Mouse (Mus musculus): ENCODE measurements around the gene Dlk2. TPM values are rescaled to one million over a fixed set of nuclear protein-coding genes. Genes with fewer than 3 reads are reported as not detected.

Dlk2 gene
- polyA plus RNA-seq, 1 experiment from 2014 or later: 9.0 TPM

- WGBS: 80% methylated on average over 12 of the region's 12 CpGs
- Histone ChIP-seq H3K27ac (replicated peaks) (no peak overlapping the region), H3K4me1 (replicated peaks) (peaks cover 19% of the 10 kb centered on the region), H3K4me2 (no peak overlapping the region), H3K9me3 (no peaks in the 10 kb centered on the region), H3K9ac (no peak overlapping the region), H3K27me3 (peaks cover 29% of the 10 kb centered on the region), H3K4me3 (no peak overlapping the region), H3K36me3 (peaks cover 36% of the 10 kb centered on the region)
- no peak for ATAC-seq (ENCODE audit: low read depth)
Measured at GRCm38 (mm10) chr17:46301892-46302291, 4.7 kb downstream of the Dlk2 start.

- Histone ChIP-seq H3K36me3 (peaks cover 36% of the 10 kb centered on the region), H3K27ac (replicated peaks) (no peak overlapping the region), H3K27me3 (peaks cover 9% of the 10 kb centered on the region), H3K4me1 (replicated peaks) (no peaks in the 10 kb centered on the region), H3K4me3 (no peak overlapping the region), H3K4me2 (no peak overlapping the region), H3K9me3 (no peaks in the 10 kb centered on the region), H3K9ac (no peak overlapping the region)
- no peak for ATAC-seq (ENCODE audit: low read depth)
- WGBS: 89% methylated on average over 9 of the region's 9 CpGs
Measured at GRCm38 (mm10) chr17:46304184-46304583, 7.0 kb downstream of the Dlk2 start.

GRCm38 (mm10) chr17:46306956-46307355 is 9.7 kb downstream of the Dlk2 start:
- Histone ChIP-seq H3K27me3 (no peaks in the 10 kb centered on the region), H3K9ac (no peak overlapping the region), H3K4me1 (replicated peaks) (no peaks in the 10 kb centered on the region), H3K4me2 (no peak overlapping the region), H3K36me3 (peaks cover 39% of the 10 kb centered on the region), H3K27ac (replicated peaks) (no peak overlapping the region), H3K9me3 (no peaks in the 10 kb centered on the region), H3K4me3 (no peak overlapping the region)
- no peak for ATAC-seq (ENCODE audit: low read depth)
- WGBS: 90% methylated on average over 15 of the region's 15 CpGs

GRCm38 (mm10) chr17:46309835-46310234 is 12.6 kb downstream of the Dlk2 start:
- H3K4me2 ChIP-seq: no peak overlapping the region
- H3K4me1 ChIP-seq (replicated peaks): no peaks in the 10 kb centered on the region
- ATAC-seq (ENCODE audit: low read depth): no peak
- H3K9me3 ChIP-seq: no peaks in the 10 kb centered on the region
- H3K27me3 ChIP-seq: no peaks in the 10 kb centered on the region
- H3K4me3 ChIP-seq: no peak overlapping the region
- WGBS: 83% methylated on average over 12 of the region's 12 CpGs
- H3K27ac ChIP-seq (replicated peaks): no peak overlapping the region
- H3K36me3 ChIP-seq: peaks cover 28% of the 10 kb centered on the region
- no peak overlapping the region for H3K9ac ChIP-seq

GRCm38 (mm10) chr17:46310515-46310914 is 13.3 kb downstream of the Dlk2 start:
- 85% methylated on average over 10 of the region's 10 CpGs for WGBS
- ATAC-seq (ENCODE audit: low read depth): no peak
- no peak overlapping the region for H3K9ac ChIP-seq

GRCm38 (mm10) chr17:46313135-46313715 is 16.0 kb downstream of the Dlk2 start:
- H3K4me2 ChIP-seq: no peak overlapping the region
- H3K27me3 ChIP-seq: no peaks in the 10 kb centered on the region
- no peaks in the 10 kb centered on the region for H3K4me1 ChIP-seq (replicated peaks)
- no peak overlapping the region for H3K4me3 ChIP-seq
- ATAC-seq (ENCODE audit: low read depth): no peak
- WGBS: 85% methylated on average over 9 of the region's 9 CpGs
- no peak overlapping the region for H3K27ac ChIP-seq (replicated peaks)
- no peaks in the 10 kb centered on the region for H3K9me3 ChIP-seq
- H3K9ac ChIP-seq: no peak overlapping the region
- peaks cover 23% of the 10 kb centered on the region; the same call in 1 of the 2 replicates for H3K36me3 ChIP-seq

More at GRCm38 (mm10) chr17:46310515-46310914, 13.3 kb downstream of the Dlk2 start:
- Histone ChIP-seq H3K27ac (replicated peaks) (no peak overlapping the region), H3K4me2 (no peak overlapping the region), H3K4me3 (no peak overlapping the region), H3K36me3 (peaks cover 23% of the 10 kb centered on the region; the same call in 1 of the 2 replicates), H3K27me3 (no peaks in the 10 kb centered on the region), H3K9me3 (no peaks in the 10 kb centered on the region), H3K4me1 (replicated peaks) (no peaks in the 10 kb centered on the region)

GRCm38 (mm10) chr17:46315813-46316212 is 18.6 kb downstream of the Dlk2 start:
- no peak for ATAC-seq (ENCODE audit: low read depth)
- 93% methylated on average over 10 of the region's 10 CpGs for WGBS
- Histone ChIP-seq H3K36me3 (peaks cover 25% of the 10 kb centered on the region), H3K9me3 (no peaks in the 10 kb centered on the region), H3K4me2 (no peak overlapping the region), H3K27me3 (no peaks in the 10 kb centered on the region), H3K9ac (no peak overlapping the region), H3K4me1 (replicated peaks) (no peaks in the 10 kb centered on the region), H3K4me3 (no peak overlapping the region), H3K27ac (replicated peaks) (no peak overlapping the region)

GRCm38 (mm10) chr17:46320492-46320891 is 23.3 kb downstream of the Dlk2 start:
- H3K27me3 ChIP-seq: no peaks in the 10 kb centered on the region
- no peak overlapping the region for H3K9ac ChIP-seq
- no peak overlapping the region for H3K4me3 ChIP-seq
- H3K4me2 ChIP-seq: no peak overlapping the region
- peaks cover 43% of the 10 kb centered on the region for H3K36me3 ChIP-seq
- ATAC-seq (ENCODE audit: low read depth): no peak
- no peak overlapping the region for H3K27ac ChIP-seq (replicated peaks)
- H3K4me1 ChIP-seq (replicated peaks): no peaks in the 10 kb centered on the region
- WGBS: 85% methylated on average over 6 of the region's 6 CpGs
- H3K9me3 ChIP-seq: no peaks in the 10 kb centered on the region

GRCm38 (mm10) chr17:46322046-46322823 is 25.0 kb downstream of the Dlk2 start:
- WGBS: 90% methylated on average over 14 of the region's 14 CpGs
- Histone ChIP-seq H3K27me3 (no peaks in the 10 kb centered on the region), H3K4me3 (no peak overlapping the region), H3K4me1 (replicated peaks) (peaks cover 11% of the 10 kb centered on the region), H3K36me3 (peaks cover 43% of the 10 kb centered on the region), H3K9ac (no peak overlapping the region), H3K27ac (replicated peaks) (no peak overlapping the region), H3K9me3 (no peaks in the 10 kb centered on the region), H3K4me2 (no peak overlapping the region)
- no peak for ATAC-seq (ENCODE audit: low read depth)

GRCm38 (mm10) chr17:46327413-46327905 is 30.2 kb downstream of the Dlk2 start:
- 3% methylated on average over 27 of the region's 27 CpGs for WGBS

GRCm38 (mm10) chr17:46327906-46328534 is 30.8 kb downstream of the Dlk2 start, which contains the start of gene Abcc10:
Gene Abcc10, minus strand, starts transcription at chr17:46328352.
- Histone ChIP-seq H3K4me2 (peak within 1 kb of the TSS; percentile 78), H3K9me3 (no peaks in the 10 kb centered on the region), H3K9ac (peak within 1 kb of the TSS; percentile 90), H3K27me3 (no peaks in the 10 kb centered on the region), H3K27ac (replicated peaks) (peak within 1 kb of the TSS; percentile 95), H3K4me1 (replicated peaks) (peaks cover 20% of the 10 kb centered on the region), H3K36me3 (peaks cover 14% of the 10 kb centered on the region), H3K4me3 (peak within 1 kb of the TSS; percentile 71)
- WGBS: under 1% methylated on average over 40 of the region's 40 CpGs
- peak; percentile 99 for ATAC-seq (ENCODE audit: low read depth)

More at GRCm38 (mm10) chr17:46327413-46327905, 30.2 kb downstream of the Dlk2 start:
- no peaks in the 10 kb centered on the region for H3K9me3 ChIP-seq
- peak overlapping the region; percentile 90 for H3K9ac ChIP-seq
- peak overlapping the region; percentile 95 for H3K27ac ChIP-seq (replicated peaks)
- H3K4me2 ChIP-seq: peak overlapping the region; percentile 78
- peaks cover 20% of the 10 kb centered on the region for H3K36me3 ChIP-seq
- H3K4me1 ChIP-seq (replicated peaks): peaks cover 20% of the 10 kb centered on the region
- peak; percentile 1; the same call in 1 of the 2 replicates for ATAC-seq (ENCODE audit: low read depth)
- H3K4me3 ChIP-seq: peak overlapping the region; percentile 71
- no peaks in the 10 kb centered on the region for H3K27me3 ChIP-seq

GRCm38 (mm10) chr17:46328723-46329122 is 31.5 kb downstream of the Dlk2 start:
- H3K4me3 ChIP-seq: peak overlapping the region; percentile 71
- peaks cover 7% of the 10 kb centered on the region for H3K36me3 ChIP-seq
- H3K9ac ChIP-seq: peak overlapping the region; percentile 90; the same call in 1 of the 2 replicates
- peaks cover 20% of the 10 kb centered on the region for H3K4me1 ChIP-seq (replicated peaks)
- 72% methylated on average over 6 of the region's 6 CpGs for WGBS
- H3K4me2 ChIP-seq: peak overlapping the region; percentile 78
- ATAC-seq (ENCODE audit: low read depth): no peak
- peak overlapping the region; percentile 95 for H3K27ac ChIP-seq (replicated peaks)
- no peaks in the 10 kb centered on the region for H3K9me3 ChIP-seq
- no peaks in the 10 kb centered on the region for H3K27me3 ChIP-seq

Data from neural tube, embryonic 13.5 days (tissue).